Mouse (Mus musculus) lung, postnatal 0 days (tissue): Measurements from ENCODE around the gene Ccdc136.

Source experiments
- CTCF ChIP-seq: IDR thresholded peaks from 2 replicates; pipeline ENCODE4 v1.5.1; 2016; ENCODE audit warnings: antibody characterized with exemption, mild to moderate bottlenecking
- EP300 ChIP-seq: IDR thresholded peaks from 2 replicates; pipeline ENCODE4 v1.6.1; 2016; ENCODE audit warnings: antibody characterized with exemption, mild to moderate bottlenecking, control low read depth

- TF ChIP-seq CTCF (no peak), EP300 (no peak)
Measured at GRCm38 (mm10) chr6:29431473-29431872, 35.4 kb downstream of the Ccdc136 start.
